Mouse (Mus musculus): ENCODE data around the gene Fut4.

Gene Fut4

DNA sequence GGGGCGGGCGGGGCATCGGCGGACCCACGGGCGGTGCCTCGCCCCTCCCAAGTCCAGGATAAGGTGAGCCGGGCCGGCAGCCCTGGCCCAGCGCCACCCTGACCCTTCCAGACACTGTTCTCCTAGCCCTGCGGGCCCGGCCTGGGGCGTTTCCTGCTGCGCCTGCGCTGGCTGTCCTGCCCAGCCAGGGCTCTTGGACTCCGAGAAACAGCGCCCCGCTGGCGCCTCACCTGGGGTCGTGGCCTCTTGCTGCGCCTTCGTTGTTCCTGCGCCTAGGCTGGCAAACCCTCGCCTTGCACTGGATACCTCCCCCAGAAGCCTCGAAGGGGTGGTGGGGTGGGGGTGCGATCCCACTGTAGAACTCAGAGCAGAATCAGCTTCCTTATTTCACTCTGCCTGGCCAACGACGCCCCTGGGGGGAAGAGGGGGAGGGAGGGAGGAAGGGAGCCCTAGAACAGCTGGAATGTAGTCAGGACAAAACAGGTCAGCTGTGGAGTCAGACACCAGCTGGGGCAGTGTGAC, at the start of gene Fut4:
Gene Fut4 (minus strand): TSS at position 393 of the 522 bp plus-strand sequence.
- peak; percentile 51 for DNase-seq

DNA sequence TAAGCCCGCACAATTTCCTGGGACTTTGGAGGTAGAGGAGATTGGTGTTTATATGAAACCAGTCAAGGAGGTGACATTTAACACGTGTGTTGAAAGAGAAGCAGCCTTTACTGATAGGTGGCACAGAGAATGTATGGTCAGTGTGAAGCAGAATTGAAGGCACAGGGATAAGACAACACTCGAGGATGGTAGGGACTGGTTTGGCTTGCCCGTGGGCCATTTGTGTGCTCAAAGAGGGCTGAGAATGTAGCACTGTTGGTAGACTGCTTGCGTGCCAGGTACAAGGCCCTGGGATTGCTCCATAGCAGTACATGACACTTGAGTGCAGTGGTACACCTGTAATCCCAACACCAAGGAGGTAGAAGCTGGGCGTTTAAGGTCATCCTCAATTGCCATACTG, 35.2 kb upstream of the Fut4 start:
- DNase-seq, result no peak

DNA sequence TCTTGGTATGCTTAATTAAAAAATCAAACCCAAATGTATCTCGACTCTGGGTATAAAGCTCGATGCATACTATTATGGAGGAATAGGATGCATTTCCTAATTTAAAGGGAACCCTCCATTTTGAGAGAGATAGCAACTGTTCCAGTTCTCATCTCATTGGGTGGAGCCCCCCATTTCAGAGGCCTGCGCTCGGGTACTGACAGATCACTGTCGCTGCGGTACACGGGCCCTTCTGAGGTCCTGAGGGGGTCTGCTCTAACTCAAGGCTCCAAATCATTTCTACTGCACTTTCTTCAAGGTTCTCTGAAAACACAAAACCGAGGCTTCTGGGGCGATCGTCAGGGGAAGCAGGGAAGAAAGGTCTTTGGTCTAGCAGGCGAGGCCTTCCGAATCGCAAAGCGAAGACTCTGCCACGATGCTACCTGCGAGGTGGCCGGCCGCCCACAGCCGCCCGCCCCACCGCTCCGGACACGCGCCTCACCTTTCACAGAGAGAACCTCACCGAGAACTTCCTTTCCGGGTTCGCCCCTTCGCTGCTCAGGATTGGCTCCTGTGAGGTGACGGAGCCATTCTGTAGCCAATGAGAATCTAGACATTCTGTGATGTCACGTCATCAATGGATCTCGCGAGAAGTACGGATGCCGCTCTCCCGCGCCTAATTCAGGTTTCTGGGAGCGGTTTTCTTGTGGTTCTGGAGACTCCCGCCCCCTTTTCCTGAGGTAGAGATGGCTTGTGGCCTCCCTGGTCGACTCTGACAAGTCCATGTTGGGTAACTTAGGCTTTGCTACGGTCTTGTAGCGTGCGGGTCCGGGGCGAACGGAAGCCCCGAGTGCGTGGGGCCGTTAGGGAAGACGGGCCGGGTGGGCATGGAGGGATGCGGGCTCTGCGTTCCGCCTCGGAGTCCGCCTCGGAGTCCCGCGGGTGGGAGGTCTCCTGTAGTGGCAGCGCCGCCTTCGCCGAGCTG, 32.1 kb upstream of the Fut4 start, which contains the start of the genes Mre11a and Ankrd49:
Gene Mre11a (plus strand): TSS at position 616 of the 964 bp plus-strand sequence.
Gene Ankrd49 (minus strand): TSS at position 818 of the 964 bp plus-strand sequence.
- peak; percentile 92 for DNase-seq

DNA sequence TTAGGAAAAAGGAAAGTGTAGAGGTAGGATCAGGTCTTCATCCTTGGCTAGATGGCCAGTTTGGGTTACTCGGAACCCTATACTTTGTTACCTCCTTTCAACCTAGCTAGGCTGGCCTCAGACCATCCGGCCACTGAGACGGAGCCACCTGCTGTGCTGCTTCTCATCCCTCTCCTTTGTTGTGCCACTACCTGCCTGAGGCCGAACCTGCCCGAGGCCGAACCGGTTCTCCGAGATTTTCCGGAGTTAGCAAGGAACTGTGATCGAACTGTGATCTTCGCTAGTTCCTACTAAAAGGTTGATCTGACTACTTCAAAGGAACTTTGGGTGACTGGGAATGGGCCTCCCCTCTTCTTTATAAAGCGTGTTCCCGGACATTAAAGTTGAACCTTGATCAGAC, 26.1 kb upstream of the Fut4 start:
- DNase-seq, result no peak

DNA sequence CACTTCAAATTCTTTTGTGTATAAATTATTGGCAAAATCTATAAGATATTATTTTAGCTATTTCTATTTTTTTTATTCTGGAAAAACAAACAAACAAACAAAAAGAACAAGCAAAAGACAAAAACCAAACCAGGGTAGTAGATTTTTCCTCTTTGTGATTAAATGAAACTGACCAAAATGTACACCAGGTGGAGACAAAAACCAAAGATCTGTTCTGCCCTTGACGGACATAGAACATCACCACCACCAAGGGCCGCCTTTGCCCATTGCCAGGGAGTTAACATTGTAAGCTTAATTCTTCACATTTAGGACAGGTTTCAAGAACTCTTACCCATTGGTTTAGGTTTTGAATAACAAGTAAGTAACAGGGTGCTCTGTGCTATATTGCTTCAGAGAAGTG, 21.6 kb upstream of the Fut4 start:
- DNase-seq, result no peak

DNA sequence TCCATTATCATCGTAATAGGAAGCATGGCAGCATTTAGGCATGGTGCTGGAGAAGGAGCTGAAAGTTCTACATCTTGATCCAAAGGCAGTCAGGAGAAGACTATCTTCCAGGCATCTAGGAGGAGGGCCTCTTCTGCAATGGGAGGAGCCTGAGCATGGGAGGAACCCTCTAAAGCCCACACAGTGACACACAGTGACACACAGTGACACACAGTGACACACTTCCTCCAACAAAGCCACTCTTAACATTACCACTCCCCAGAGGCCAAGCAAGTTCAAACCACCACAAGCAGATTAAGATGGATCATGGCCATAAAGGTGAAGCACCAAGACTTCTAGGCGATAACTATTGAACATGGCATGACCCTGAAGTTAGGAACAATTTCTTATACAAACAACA, 19.9 kb upstream of the Fut4 start:
- DNase-seq, result no peak

DNA sequence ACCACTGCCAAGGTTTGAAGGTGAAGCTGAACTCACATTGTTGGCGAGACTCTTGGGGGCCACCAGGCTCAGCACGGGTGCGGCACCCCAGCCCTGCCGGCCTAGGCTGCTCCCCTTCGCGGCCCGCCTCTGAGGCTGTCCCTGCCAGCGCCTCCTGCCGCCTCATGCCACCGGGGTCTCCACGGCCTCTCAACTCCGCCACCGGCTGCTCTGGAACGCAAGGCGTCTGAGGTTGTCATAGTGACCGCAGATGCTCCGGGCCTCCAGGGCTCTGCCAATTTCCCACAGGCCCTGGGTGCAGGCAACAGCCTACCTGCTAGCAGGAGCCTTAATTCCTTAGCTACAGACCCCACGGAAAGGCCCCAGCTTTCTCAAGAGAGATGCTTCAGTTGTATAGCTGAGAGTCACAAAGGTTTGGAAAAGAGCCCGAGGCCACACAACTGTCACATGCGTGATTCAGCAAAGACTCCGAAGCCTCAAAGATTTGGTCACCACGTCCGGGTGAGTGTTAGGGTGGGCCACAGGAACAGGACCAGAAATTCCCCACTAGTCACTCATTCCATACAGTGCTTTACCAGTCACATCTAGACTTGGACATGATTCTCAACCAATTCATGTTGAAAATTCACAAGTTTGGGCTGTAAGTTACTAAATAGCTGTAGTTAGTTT, 18.7 kb upstream of the Fut4 start, which contains the start of gene 1700012B09Rik:
Gene 1700012B09Rik (minus strand): TSS at position 228 of the 669 bp plus-strand sequence.
- DNase-seq, result no peak

DNA sequence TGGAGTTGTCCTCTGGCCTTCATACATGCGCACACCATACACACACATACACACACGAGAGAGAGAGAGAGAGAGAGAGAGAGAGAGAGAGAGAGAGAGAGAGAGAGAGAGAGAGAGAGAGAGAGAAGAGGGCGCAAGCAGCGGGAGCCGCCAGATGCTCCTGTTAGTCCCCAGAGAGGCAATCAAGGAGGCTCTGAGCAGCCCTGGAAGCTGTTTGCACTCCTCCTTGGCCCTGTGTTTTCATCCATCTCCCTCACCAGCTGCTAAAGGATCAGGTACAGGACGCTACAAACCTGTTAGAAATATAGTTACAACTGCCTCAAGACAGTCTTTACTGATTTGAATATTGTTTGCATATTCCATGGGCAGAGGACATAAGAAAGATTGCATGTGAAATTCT, 17.6 kb upstream of the Fut4 start:
- DNase-seq, result no peak

DNA sequence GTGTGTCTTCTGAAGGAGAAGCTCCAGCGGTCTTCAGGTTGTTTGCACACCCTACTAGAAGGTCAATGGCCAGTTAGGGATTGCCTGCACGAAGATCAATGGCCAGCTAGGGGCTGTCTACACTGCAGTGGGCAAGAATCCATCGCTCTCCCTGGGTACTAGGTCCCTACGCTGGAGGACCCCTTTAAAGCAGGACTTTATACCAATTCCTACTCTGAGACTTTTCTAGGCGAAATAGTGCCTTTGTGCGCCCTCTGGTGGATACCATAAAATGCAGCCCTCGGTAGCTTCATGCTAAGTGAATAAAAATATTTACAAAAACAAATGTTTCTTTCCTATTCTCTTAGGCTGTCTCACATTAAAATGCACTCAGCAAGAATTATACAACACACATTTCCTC, 12.6 kb upstream of the Fut4 start:
- DNase-seq, result peak; percentile 48

DNA sequence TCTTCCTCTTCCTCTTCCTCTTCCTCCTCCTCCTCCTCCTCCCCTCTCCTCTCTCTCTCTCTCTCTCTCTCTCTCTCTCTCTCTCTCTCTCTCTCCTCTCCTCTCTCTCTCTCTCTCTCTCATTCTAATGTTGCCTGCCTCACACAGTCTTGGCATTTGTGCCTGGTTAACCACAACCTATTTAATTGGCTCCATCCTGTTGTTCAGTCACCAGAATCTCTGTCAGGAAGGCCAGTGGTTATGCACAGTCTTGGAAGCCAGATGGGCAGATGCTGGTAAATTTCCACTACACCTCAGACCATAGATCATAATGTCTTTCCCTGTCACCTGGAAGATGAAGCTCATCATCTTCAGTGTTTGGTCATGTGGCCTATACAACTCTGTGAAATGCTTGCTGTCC, 7.1 kb upstream of the Fut4 start:
- DNase-seq, result no peak

DNA sequence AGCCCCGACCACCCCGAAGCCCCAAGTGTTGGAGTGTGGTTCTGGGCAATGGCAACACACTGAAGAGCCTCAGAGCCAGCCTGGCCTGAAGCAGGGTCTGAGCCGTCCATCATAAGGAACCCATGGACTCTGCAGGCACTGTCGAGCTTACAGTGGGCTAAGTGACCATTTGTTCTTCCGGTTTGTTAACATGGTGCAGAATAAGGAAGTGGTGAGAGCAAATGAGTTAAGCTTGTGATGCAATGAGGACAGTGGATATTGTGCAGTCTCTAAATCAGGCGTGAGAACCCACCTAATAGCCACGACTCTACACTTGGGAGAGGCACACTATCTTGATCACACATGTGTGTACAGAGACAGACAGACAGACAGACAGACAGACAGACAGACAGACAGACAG, 6.4 kb upstream of the Fut4 start:
- no peak for DNase-seq

DNA sequence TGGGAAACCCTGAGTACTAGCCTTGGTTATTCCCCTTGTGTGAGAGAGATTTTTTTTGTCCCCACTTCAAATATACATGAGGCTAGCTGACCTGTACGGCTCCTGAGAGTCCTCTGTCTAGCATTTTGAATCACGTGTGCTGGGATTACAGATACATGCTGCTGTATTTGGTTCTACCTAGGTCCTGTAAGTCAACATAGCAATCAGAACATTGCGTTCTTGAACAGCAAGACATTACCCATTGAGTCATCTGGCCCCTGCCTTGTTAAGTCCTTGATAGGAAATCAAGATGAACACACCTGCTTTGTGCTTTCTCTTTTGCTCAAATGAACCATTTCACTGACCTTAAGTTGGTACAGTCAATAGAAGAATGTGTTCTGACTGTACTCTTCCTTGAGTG, 2.3 kb upstream of the Fut4 start:
- no peak for DNase-seq

DNA sequence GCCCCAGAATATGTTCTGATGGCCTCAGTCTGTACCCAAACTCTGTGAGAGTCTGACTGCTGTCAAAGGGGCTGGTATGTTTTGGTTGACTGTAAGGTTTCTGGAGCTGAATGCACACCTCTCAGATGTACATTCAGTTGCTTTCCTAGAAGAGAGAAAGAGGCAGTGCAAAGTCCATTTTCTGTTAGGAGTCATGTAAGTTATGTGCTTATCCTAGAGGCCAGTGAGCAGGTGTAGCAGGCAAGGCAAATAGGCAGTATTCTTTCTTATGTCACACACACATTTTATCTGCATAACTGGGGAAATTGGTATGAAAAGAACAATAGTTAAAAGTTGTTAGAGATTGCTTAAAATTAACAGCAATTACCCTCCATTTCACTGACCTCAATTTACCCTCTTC, 1.8 kb upstream of the Fut4 start:
- DNase-seq, result no peak

DNA sequence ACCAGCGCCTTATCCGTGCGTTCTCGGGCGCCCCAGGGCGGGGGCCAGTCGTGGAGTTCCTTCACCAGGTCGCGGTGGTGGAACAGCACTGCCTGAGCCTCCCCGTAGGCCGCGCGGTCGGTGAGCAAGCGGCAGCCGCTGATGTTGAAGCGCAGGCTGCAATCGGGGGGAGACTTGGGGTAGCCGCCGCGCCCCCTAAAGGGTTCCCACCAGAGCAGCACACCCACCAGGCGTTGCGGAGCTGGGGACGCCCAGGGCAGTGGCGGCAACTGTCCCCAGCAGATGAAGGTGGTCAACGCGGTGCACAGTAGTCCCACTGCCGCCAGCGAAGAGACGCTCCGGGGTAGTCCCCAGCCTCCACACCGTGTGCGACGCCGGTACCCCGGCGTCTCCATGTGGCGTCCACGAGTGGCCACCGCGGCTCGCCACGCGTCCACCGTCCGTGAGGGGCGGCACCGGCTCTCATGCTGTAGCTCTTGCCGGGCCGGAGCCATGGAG, 641 bp downstream of the Fut4 start:
- peak; percentile 37 for DNase-seq

DNA sequence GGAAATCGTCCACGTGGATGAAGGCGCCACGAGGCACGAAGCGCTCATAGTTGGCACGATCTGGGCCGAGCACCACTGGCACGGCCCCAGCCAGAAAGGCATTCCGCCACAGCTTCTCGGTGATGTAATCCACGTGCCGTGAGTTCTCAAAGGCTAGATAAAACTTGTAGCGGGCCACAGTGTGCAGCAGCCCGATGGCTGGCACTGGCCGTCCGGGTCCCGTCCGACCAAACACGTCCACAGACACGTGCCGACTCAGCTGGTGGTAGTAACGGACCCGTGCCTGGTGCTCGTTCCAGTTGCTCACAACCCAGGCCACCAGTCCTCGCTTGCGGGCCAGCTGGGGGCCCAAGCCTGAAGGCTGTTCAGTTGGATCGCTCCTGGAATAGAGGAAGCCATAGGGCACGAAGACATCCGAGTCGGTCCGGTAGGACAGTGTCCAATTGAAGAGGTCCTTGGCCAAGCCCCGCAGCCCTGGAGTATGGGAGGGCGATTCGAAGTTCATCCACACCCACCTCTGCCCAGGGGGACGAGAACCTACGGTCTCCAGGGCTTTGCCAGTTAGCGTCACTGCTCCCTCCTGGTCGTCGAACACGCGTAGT, 1.2 kb downstream of the Fut4 start:
- DNase-seq, result no peak

DNA sequence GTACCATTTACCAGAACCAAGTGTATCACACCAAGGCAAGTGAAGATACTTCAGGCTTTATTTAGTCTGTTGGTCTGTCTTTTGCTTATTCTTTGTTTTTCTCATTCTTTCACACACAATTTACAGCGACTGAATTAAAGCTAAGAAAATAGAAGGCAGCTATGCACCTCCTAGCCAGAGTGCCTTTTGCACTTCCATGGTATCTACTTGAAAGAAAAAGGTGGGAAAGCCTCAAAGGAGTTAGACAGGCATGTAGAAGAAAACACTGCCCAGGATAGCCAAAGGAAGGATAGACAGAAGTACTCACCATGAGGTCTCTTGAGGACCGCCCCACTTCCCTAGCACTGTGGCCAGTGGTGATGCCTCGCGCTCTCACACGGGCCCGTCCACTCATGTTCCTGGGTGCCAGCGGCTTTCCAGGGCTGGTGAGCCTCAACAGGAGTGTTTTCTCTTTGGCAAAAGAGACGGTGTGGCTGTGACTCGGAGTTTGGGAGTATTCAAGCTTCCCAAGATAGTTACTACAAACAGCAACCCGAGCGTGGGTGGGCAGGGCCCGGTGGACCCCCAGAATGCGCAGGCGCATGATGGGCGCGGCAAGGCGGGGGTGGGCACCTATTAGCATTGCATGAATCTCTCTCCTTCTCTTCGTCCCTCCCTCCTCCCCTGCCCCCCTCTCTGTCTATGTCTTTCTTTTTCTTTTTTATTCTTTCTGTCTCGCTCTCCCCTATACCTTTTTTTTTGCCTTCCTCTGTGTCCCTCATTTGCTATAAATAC, 11.9 kb downstream of the Fut4 start, which contains the start of gene Piwil4:
Gene Piwil4 (minus strand): TSS at position 583 of the 774 bp plus-strand sequence.
- DNase-seq, result no peak

DNA sequence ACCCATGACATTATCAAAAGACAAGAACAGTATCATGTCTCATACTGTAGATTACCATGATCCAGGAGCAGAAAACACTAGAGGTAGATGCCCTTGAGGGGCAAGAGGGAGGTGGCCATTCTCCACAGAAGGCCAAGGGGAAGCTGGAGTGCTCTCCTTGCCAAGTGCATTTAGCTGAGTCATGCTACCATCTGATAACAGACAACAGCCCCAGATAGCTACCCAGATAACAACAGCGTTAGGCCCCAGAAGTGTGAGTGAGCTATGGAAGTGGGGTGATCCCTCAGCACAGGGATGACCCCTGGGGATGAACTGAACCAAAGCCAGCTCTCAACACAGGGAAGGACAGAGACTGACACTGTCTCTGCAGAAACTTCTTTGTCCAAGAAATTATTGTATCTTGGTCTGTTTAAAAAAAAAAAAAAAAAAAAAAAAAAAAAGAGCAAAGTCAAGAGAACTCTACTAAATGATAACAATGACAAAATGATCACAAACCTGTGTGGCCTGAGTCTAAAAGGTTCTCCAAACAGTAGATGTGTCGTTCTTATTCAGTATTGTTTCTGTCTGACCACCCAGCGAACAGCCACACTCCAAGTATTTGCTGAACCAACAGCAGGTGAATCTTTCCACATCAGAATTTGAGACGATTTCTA, 12.6 kb downstream of the Fut4 start:
- no peak for DNase-seq

DNA sequence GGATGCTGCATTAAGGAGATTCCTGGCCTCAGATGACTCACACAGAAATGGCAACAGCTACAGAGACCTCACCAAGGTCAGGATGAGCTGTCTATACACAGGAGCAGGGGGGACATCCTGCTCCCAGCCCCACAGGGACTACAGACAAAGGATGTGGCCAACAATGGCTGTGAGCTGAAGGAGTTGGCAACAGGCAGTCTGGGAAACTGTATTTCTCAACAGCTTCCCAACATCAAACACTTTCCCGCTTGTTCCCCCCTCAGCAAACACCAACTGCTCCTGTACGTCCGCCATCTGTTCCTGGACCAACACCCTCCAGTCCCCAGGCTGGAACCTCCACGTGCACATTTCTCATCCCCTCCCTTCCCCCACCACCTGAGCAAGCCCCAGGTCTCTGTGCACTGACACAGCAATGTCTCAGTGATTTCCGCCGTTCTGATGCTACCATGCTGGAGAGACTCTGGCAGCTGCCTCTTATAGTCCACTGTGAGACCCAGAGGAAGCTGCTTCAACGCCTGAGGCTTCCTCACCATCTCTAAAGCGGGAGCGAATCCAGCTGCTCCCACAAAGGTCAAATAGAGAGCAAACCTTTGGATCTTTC, 21.2 kb downstream of the Fut4 start:
- peak; percentile 22 for DNase-seq

DNA sequence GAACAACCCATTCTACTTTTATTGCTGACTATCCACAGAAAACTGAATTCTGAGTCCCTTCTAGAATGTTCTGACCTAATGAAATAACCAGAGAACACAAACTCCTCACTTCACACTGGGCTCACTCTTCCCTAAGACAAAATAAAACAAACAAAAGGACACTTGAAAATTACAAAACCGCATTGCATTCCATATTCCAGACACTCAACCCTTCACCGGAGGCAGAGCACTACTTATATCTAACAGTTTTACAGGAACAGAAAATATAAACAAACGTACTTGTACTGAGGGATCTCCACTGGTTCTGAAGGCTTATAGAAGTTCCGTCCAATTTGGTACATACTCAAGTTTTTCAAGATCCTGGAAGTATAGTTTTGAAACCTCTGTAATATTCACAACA, 23.8 kb downstream of the Fut4 start:
- no peak for DNase-seq

DNA sequence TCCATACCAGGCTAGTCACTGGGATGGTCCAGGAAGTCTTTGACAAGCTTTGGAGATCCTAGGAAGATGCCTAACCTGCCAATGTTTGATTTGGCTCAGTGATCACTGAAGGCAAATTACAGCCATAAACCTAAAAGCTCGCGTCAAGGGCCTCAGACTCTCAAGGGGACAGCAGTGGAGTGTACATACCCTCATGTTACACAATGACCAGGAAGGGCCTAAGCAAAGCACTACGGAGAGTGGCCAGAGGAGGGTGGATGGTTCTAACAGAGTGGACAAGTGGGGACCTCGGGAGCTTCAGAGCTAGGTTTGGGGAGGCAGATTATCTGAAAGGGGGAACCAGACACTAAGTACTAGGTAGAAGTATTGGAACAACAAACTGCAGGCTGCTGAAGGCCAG, 25.6 kb downstream of the Fut4 start:
- DNase-seq, result no peak

DNA sequence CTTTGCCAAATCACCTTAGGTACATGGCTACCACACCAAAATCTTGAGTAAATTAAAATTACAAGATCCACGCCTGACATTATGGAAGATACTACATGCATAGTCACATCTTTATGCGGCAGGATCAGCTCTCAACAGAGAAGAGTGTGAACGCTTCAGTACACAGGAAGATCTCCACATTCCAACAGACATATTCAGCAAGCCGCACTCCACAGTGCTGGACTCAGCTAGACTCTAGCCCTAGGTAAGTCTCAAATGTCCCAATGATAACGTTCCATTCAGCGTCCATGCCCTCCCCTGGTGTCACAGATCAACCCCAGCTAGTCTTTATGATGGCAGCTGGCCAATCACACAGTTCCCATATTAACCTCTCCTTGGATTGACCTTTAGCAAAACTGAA, 26.2 kb downstream of the Fut4 start:
- DNase-seq, result no peak

Data from thymus, postnatal 25 days (tissue).